Mouse (Mus musculus): ENCODE measurements around the gene Engase. TPM values are rescaled to one million over a fixed set of nuclear protein-coding genes. Genes with fewer than 3 reads are reported as not detected.

The Engase gene
- total RNA-seq (2023), result 10 to 100 TPM in 1 of 2 experiments, 1 to 10 TPM in 1; 5.7 to 14.2 TPM

GRCm38 (mm10) chr11:118476396-118477373 is at the start of gene Engase:
Gene Engase, plus strand, starts transcription at chr11:118476829.

DNA sequence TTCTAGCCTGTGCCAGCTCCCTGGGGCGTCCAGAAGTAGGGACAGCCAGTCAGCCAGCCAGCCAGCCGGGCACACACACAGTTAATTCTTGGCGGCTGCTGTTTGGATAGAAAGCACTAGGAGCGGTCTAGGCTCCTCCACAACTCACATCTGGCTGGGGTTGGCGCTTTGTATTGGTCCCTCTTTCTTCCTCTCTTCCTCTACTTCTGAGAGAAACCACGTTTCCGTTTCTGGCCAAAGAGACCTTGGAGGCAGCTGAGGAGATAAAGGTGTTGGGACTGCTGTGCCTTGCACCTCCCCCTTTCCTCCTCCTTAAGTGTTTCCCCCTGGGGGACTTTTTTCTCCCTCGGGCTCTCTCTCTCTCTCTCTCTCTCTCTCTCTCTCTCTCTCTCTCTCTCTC is 48.6 kb upstream of the Engase start, which contains the start of gene C1qtnf1:
Gene C1qtnf1 (plus strand): TSS at position 218 of the 400 bp plus-strand sequence.

Other genes starting within 250 kb of the Engase start
- gene Cyth1, start 228.2 kb upstream of the Engase start, total RNA-seq (2023), result 100 to 1,000 TPM; 206 to 256 TPM
- gene Usp36, start 186.6 kb upstream of the Engase start, total RNA-seq (2023), result 10 to 100 TPM; 56.5 to 58.1 TPM
- not detected for gene Cep295nl, start 134.3 kb upstream of the Engase start, total RNA-seq (2023)
- 1 to 10 TPM; 1.2 to 2.9 TPM for gene Timp2, start 121.1 kb upstream of the Engase start, total RNA-seq (2023)
- gene Lgals3bp, start 74.7 kb upstream of the Engase start, total RNA-seq (2023), result 10 to 100 TPM in 1 of 2 experiments, 1 to 10 TPM in 1; 7.5 to 13.5 TPM
- gene Cant1, start 57.7 kb upstream of the Engase start, total RNA-seq (2023), result 10 to 100 TPM; 47.8 to 49.3 TPM
- not detected for gene C1qtnf1, start 48.6 kb upstream of the Engase start, total RNA-seq (2023)

All from B cell, adult 67 days (primary cell).